Mouse (Mus musculus) heart, embryonic 13.5 days (tissue): Measurements from ENCODE around the gene Cdc42ep1. TPM values are rescaled to one million over a fixed set of nuclear protein-coding genes. Genes with fewer than 3 reads are reported as not detected.

Experiments
- ATAC-seq: fragments of 200-750 bp; cut with Nextera tagmentation; 2 replicates; pipeline ENCODE4 v1.8.0; 2017; ENCODE audit warnings: moderate TSS enrichment; ENCODE audit not compliant: insufficient number of reproducible peaks, low FRiP score, low TSS enrichment; ENCODE audit errors: extremely low read depth
- H3K27ac ChIP-seq: fragments of 300-500 bp; sonication (generic); replicated peaks from 2 replicates; pipeline ENCODE4 v1.5.1; 2015; ENCODE audit warnings: moderate library complexity, mild to moderate bottlenecking, inconsistent platforms
- H3K27me3 ChIP-seq: fragments of 300-500 bp; sonication (generic); replicated peaks from 2 replicates; pipeline ENCODE4 v1.6.1; 2015; ENCODE audit warnings: mild to moderate bottlenecking, inconsistent platforms
- H3K36me3 ChIP-seq: fragments of 300-500 bp; sonication (generic); 2 replicates; pipeline ENCODE4 v1.6.1; 2015; ENCODE audit warnings: mild to moderate bottlenecking, inconsistent platforms
- H3K4me1 ChIP-seq: fragments of 300-500 bp; sonication (generic); 2 replicates; pipeline ENCODE4 v1.6.1; 2015; ENCODE audit warnings: inconsistent platforms
- H3K4me2 ChIP-seq: fragments of 300-500 bp; sonication (generic); 2 replicates; pipeline ENCODE4 v1.6.1; 2015; ENCODE audit warnings: inconsistent platforms, mild to moderate bottlenecking, moderate library complexity
- H3K4me3 ChIP-seq: fragments of 300-500 bp; sonication (generic); 2 replicates; pipeline ENCODE4 v1.5.1; 2015; ENCODE audit warnings: moderate library complexity, mild to moderate bottlenecking, inconsistent platforms
- H3K9ac ChIP-seq: fragments of 300-500 bp; sonication (generic); 2 replicates; pipeline ENCODE4 v1.6.1; 2015; ENCODE audit warnings: inconsistent platforms, mild to moderate bottlenecking, moderate library complexity
- H3K9me3 ChIP-seq: fragments of 300-500 bp; sonication (generic); 2 replicates; pipeline ENCODE4 v1.6.1; 2016; ENCODE audit warnings: inconsistent platforms
- WGBS: fragments of 180-500 bp; shearing (Covaris S2); methylation state at CpG from one replicate; pipeline ENCODE4 v1.1.7; 2015; ENCODE audit warnings: mixed read lengths; 5-methylcytosine and 5-hydroxymethylcytosine counted together
- polyA plus RNA-seq: library from polyadenylated mRNA; unstranded; fragments of >200 nt; fragmentation: Nextera tagmentation; extraction: Ambion mirVana; gene quantifications from 2 replicates; pipeline ENCODE4 v1.2.1, GENCODE M21; 2015

Cdc42ep1 gene
- polyA plus RNA-seq, 1 experiment from 2014 or later = 36.1 TPM

DNA sequence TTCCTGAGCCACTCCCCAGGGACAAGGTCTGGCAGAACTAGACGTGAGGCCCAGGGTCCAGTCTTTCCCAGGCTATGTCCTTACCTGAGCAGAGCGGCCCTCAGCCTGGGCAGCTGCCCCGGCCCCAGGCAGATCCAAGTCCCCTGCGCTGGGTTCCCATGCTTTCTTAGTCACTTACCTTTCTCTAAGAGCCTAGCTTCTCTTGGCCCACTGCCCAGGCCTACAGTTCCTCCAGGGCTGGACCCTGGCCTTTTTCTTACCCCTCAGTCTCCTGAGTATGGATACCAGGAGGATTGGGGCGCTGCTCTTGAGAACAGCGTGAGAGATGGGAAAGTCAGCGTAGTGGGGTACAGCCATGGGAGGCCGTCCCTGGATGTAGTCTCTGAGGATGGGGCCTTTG is 38.0 kb downstream of the Cdc42ep1 start:
- no peak for ATAC-seq
- Histone ChIP-seq H3K36me3 (peaks cover 57% of the 10 kb centered on the region), H3K4me1 (peaks cover 39% of the 10 kb centered on the region), H3K27ac (no peak overlapping the region), H3K9me3 (no peaks in the 10 kb centered on the region), H3K4me2 (no peak overlapping the region), H3K4me3 (no peak overlapping the region), H3K9ac (no peak overlapping the region; the same call in 1 of the 2 replicates), H3K27me3 (no peaks in the 10 kb centered on the region)
- 86% methylated on average over 8 of the region's 8 CpGs for WGBS

DNA sequence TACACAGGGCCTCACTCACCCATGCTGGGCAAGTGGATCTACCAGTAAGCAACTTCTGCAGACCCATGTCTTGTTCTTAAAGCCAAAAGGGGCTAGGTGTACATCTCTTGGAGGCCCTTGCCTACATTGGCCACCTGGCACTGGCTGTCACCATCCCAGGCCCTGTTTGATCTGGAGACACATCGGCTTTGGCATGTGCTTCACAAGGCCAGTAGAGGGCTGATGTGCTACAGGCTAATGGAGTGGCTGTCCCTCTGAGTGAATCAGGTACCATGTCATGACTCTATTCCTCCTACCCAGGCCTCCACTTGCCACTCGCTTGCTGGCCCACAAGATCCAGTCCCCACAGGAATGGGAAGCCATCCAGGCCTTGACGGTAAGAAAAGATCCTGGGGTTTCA is 39.4 kb downstream of the Cdc42ep1 start:
- Histone ChIP-seq H3K4me1 (peaks cover 27% of the 10 kb centered on the region), H3K9ac (no peak overlapping the region), H3K27ac (no peak overlapping the region), H3K4me2 (no peak overlapping the region), H3K36me3 (peaks cover 71% of the 10 kb centered on the region), H3K4me3 (no peak overlapping the region), H3K9me3 (no peaks in the 10 kb centered on the region), H3K27me3 (no peaks in the 10 kb centered on the region)
- ATAC-seq = no peak
- WGBS = 67% methylated on average over 3 of the region's 3 CpGs

DNA sequence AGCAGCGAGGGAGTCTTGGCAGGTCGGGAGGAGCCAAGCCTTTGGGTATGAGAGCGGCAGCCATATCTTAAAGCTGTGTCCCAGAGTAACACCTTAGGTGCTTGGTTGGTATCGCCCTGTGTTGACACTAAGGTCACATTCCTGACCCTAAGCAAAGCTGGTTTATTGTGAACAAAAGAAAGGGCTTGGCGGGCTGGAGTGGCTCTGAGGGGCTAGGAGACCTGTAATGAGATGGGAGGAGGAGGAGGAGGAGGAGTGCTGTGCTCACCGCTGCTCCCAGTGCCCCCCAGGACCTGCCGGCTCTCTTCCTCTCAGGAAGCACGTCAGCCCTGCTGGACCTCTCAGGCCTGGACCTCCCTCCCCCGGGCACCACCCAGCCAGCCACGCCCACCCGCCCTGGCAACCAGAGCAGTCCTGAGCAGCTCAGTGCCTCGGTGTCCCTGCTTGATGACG is 47.0 kb downstream of the Cdc42ep1 start:
- no peak for ATAC-seq
- Histone ChIP-seq H3K4me1 (peaks cover 54% of the 10 kb centered on the region), H3K27me3 (no peaks in the 10 kb centered on the region), H3K27ac (0 out of 2 replicates have a peak overlapping the region, but pooled peaks have one; percentile 53), H3K36me3 (peaks cover 98% of the 10 kb centered on the region), H3K9me3 (no peaks in the 10 kb centered on the region), H3K9ac (peak overlapping the region; percentile 58), H3K4me3 (no peak overlapping the region), H3K4me2 (peak overlapping the region; percentile 7; the same call in 1 of the 2 replicates)
- 32% methylated on average over 12 of the region's 13 CpGs for WGBS

DNA sequence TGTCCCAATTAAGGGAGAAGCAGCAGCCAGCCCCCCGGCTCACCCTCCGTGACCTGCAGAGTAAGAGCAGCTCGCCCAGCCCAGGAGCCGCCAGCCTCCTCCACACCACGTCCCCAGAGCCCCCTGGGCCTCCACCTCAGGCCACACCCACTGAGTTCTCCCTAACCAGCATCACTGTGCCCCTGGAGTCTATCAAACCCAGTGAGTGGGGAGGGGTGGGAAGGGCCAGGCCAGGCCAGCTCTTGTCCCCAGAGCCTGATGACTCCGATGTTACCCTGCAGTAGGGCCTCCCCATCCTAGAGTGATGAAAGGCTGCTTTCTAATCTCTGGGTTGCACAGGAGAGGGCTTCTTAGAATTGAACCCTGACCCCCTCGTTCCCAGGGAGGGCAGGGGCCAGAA is 50.0 kb downstream of the Cdc42ep1 start:
- H3K27me3 ChIP-seq = no peaks in the 10 kb centered on the region
- peak; percentile 21; the same call in 1 of the 2 replicates for ATAC-seq
- peak overlapping the region; percentile 29 for H3K27ac ChIP-seq
- no peaks in the 10 kb centered on the region for H3K9me3 ChIP-seq
- H3K9ac ChIP-seq = peak overlapping the region; percentile 58
- H3K4me1 ChIP-seq = peaks cover 85% of the 10 kb centered on the region
- H3K4me2 ChIP-seq = peak overlapping the region; percentile 11
- peaks cover 79% of the 10 kb centered on the region for H3K36me3 ChIP-seq
- WGBS = 23% methylated on average over 7 of the region's 7 CpGs
- H3K4me3 ChIP-seq = no peak overlapping the region

DNA sequence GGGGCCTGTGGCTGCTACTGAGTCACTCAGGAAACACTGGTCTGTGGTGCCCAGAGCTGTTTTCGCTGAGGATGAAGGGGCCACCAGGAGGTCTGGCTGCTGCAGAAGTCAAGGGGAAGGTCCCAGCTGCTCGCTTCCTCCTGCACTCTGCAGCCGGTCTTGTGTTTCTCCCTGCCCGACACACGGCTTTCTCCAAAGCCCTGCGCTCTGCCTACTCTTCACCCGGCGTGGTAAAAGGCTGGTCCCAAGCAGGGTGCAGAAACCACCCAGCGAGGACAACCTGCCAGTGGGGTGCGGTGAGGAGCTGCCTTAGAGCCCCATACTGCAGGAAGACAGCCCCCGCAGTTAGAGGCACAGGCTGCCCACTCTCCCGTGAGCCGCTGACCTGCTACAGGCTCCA is 52.3 kb downstream of the Cdc42ep1 start:
- H3K36me3 ChIP-seq = peaks cover 56% of the 10 kb centered on the region
- H3K27ac ChIP-seq = peak overlapping the region; percentile 78
- no peak overlapping the region for H3K4me3 ChIP-seq
- H3K9me3 ChIP-seq = no peaks in the 10 kb centered on the region
- peak overlapping the region; percentile 7; the same call in 1 of the 2 replicates for H3K4me2 ChIP-seq
- peak overlapping the region; percentile 67 for H3K9ac ChIP-seq
- no peaks in the 10 kb centered on the region for H3K27me3 ChIP-seq
- WGBS = 63% methylated on average over 13 of the region's 13 CpGs
- peaks cover 88% of the 10 kb centered on the region for H3K4me1 ChIP-seq
- no peak for ATAC-seq

DNA sequence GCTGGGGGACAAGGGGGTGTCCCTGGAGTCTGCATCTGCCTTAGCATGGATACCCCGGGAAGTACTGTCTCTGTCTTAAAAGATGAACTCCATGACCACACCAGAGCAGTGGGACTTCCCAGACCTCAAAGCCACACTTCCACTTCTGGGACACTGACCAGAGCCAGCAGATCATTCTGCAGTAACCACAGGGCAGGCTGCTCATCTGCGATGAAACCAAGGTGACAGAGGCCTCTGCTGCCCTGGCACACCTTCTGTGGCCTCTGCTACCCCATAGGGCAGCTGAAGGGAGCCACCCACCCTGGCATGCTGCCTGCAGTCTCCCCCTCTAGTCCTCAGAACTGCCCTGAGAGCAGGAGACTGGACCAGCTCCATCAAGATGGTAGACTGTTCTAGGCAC is 53.3 kb downstream of the Cdc42ep1 start:
- WGBS = 73% methylated on average over 2 of the region's 2 CpGs
- no peak overlapping the region for H3K9ac ChIP-seq
- H3K9me3 ChIP-seq = no peaks in the 10 kb centered on the region
- H3K36me3 ChIP-seq = peaks cover 46% of the 10 kb centered on the region
- peaks cover 91% of the 10 kb centered on the region for H3K4me1 ChIP-seq
- H3K27me3 ChIP-seq = no peaks in the 10 kb centered on the region
- H3K4me2 ChIP-seq = no peak overlapping the region
- H3K27ac ChIP-seq = no peak overlapping the region
- no peak overlapping the region for H3K4me3 ChIP-seq
- ATAC-seq = no peak

DNA sequence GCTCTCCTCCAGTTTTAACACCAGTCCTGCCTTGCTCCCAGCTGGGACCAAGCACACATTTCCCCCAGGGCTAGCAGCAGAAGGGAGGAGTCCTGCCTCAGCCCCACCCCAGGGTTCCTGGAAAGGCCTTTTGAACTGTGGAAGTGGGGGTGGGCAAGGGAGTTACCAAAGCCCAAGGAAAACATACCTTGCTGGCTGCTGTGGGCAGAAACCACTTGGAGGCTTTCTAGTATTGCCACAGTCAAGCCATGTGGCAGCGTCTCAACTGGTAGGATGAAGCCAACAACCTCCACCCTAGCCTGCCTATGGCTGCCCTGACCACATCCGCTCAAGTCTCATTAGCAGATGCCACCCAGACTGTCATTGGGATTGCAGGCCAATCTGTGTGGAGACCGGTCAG is 53.7 kb downstream of the Cdc42ep1 start:
- Histone ChIP-seq H3K27me3 (no peaks in the 10 kb centered on the region), H3K4me3 (no peak overlapping the region), H3K9me3 (no peaks in the 10 kb centered on the region), H3K4me2 (no peak overlapping the region), H3K4me1 (peaks cover 92% of the 10 kb centered on the region), H3K9ac (no peak overlapping the region), H3K27ac (no peak overlapping the region), H3K36me3 (peaks cover 42% of the 10 kb centered on the region)
- WGBS = 84% methylated on average over 3 of the region's 3 CpGs
- ATAC-seq = no peak

DNA sequence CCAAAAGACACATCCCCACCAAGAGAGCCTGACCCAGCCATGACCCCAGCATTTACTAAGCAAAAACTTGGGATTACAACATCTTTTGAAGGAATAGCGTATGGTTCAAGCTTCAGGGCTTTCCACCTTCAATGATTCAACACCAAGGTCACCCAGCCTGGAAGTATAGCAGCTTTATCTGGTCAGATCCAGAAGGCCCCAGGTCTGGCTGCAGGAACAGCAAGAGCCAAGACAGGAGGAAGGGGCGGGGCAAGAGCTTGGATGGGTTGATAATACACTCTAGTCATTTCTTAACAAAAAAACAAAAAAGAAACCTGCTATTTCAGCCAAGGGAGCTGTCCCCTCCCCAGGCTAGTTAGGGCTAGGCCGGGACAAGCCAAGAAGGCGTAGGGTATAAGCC is 55.1 kb downstream of the Cdc42ep1 start:
- Histone ChIP-seq H3K9ac (0 out of 2 replicates have a peak overlapping the region, but pooled peaks have one; percentile 4), H3K4me1 (peaks cover 86% of the 10 kb centered on the region), H3K4me2 (peak overlapping the region; percentile 7; the same call in 1 of the 2 replicates), H3K36me3 (peaks cover 41% of the 10 kb centered on the region), H3K27ac (0 out of 2 replicates have a peak overlapping the region, but pooled peaks have one; percentile 84), H3K27me3 (no peaks in the 10 kb centered on the region), H3K4me3 (no peak overlapping the region), H3K9me3 (no peaks in the 10 kb centered on the region)
- 65% methylated on average over 4 of the region's 4 CpGs for WGBS
- no peak for ATAC-seq

DNA sequence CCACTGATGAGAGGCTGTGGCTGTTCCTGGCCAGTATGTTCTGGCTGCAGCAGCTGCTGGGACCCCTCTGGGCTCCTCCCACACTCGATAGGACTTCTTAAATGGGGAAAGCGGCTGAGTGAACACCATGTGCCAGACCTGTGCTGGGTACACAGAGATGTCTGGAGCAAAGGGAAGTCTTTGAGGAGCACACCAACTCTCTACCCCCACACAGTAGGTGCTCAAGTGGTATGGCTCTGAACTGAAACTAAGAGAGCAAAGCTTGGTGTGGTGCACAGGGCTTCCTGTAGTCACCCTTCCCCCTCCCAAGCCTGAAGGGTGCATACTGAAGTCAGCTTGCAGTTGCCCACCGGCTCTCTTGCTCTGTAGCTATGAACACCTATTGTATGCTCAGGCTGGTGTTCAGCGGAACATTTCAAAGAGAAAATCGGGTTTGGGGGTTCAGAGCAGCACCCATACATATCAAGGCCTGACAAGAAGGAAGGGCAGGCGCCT is 56.1 kb downstream of the Cdc42ep1 start:
- no peaks in the 10 kb centered on the region for H3K9me3 ChIP-seq
- H3K36me3 ChIP-seq = peaks cover 41% of the 10 kb centered on the region
- H3K9ac ChIP-seq = peak overlapping the region; percentile 96
- H3K27me3 ChIP-seq = no peaks in the 10 kb centered on the region
- H3K4me1 ChIP-seq = peaks cover 80% of the 10 kb centered on the region
- H3K27ac ChIP-seq = peak overlapping the region; percentile 84
- 39% methylated on average over 6 of the region's 6 CpGs for WGBS
- peak overlapping the region; percentile 88 for H3K4me3 ChIP-seq
- ATAC-seq = no peak
- H3K4me2 ChIP-seq = peak overlapping the region; percentile 94

DNA sequence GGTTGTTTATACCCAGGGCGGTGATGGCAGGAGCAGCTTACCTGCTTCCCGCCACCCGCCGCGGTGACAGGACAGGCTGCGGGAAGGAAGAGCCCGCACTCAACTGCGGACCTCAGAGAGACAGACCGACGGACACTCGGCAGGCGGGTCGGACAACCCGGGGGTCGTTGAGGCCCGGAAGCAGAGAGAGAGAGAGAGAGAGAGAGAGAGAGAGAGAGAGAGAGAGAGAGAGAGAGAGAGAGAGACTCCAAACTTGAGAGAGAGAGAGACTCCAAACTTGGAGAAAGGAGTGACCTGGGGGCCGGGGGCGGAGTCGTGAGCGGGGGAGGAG is 57.0 kb downstream of the Cdc42ep1 start, which contains the start of gene Gm49510:
TSS of gene Gm49510 (plus strand) at position 259 of the 331 bp plus-strand sequence.
- WGBS = 1% methylated on average over 20 of the region's 20 CpGs
- Histone ChIP-seq H3K27me3 (no peaks in the 10 kb centered on the region), H3K9me3 (no peaks in the 10 kb centered on the region), H3K4me2 (peak within 1 kb of the TSS; percentile 94), H3K27ac (peak within 1 kb of the TSS; percentile 84), H3K36me3 (peaks cover 42% of the 10 kb centered on the region), H3K9ac (peak within 1 kb of the TSS; percentile 96), H3K4me1 (peaks cover 73% of the 10 kb centered on the region), H3K4me3 (peak within 1 kb of the TSS; percentile 88)
- no peak for ATAC-seq

DNA sequence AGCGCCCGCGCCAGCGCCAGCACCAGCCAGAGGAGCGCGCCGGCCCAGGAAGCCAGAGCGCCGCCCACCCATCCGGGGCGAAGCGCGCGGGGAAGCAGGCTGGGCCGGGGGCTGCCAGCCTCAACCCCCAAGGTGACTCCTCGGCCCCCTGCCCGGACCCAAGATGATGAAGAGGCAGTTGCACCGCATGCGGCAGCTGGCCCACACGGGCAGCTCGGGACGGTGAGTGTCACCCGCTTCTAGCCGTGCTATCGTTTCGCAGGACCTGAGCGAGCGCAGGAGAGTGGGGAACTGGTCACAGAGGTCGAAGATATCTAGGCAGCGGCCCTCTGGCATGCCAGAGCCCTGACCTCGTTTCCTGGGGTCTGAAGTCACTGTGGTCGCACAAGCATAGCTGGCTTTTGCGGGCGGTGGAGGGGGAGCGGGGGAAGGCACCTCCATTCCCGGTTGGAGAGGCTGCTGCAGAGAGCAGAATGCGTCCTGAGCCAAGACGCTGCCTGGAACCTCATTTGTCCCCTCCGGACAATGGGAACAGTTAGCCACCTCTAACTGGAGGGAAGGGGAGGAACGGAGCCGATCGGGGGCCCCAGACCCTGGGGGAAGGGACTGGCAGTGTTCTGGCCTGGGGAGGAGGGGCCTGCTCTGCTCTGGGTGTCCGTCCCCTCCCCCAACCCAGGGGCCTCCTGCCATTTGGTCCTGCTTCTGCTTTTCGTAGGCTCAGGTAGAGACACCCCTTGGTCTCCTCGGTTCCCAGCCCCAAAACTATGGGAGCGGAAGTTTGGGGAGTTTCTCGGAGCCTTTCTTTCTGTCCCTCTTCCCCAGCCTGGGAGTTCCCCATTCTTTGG is 57.5 kb downstream of the Cdc42ep1 start, which contains the start of gene Sh3bp1:
TSS of gene Sh3bp1 (plus strand) at position 29 of the 845 bp plus-strand sequence.
- 1% methylated on average over 47 of the region's 47 CpGs for WGBS
- Histone ChIP-seq H3K4me3 (peak within 1 kb of the TSS; percentile 88), H3K9me3 (no peaks in the 10 kb centered on the region), H3K9ac (peak within 1 kb of the TSS; percentile 96), H3K4me1 (peaks cover 67% of the 10 kb centered on the region), H3K27me3 (no peaks in the 10 kb centered on the region), H3K36me3 (peaks cover 46% of the 10 kb centered on the region), H3K4me2 (peak within 1 kb of the TSS; percentile 94), H3K27ac (peak within 1 kb of the TSS; percentile 84)
- ATAC-seq = peak; percentile 52; the same call in 1 of the 2 replicates
